Mouse (Mus musculus) midbrain, postnatal 0 days (tissue): ENCODE measurements at regions not wholly inside any gene's neighbourhood (a gene's known extent, or its start where the extent isn't known, plus 50 kb on each side); places are given as distances from the start of the nearest gene placed in this dataset.
A peak's percentile ranks its signal among the peaks of the same experiment; 100 is the strongest.

ENCODE experiments used
- ATAC-seq: fragments of 200-750 bp; cut with Nextera tagmentation; 2 replicates; pipeline ENCODE4 v1.8.0; 2017; ENCODE audit warnings: moderate number of reproducible peaks, mild to moderate bottlenecking, moderate TSS enrichment, moderate library complexity; ENCODE audit not compliant: low FRiP score
- DNase-seq: peaks from one replicate; pipeline ENCODE4 v3.0.0-alpha.2; 2015; ENCODE audit warnings: low spot score
- H3K27ac ChIP-seq: fragments of 300-500 bp; sonication (generic); 2 replicates; pipeline ENCODE4 v1.5.1; 2014; ENCODE audit warnings: low read depth, mild to moderate bottlenecking, low read length, mixed read lengths
- H3K27me3 ChIP-seq: fragments of 300-500 bp; sonication (generic); 2 replicates; pipeline ENCODE4 v1.6.1; 2014; ENCODE audit warnings: low read length, control low read depth, mixed read lengths; ENCODE audit not compliant: insufficient read depth
- H3K36me3 ChIP-seq: fragments of 300-500 bp; sonication (generic); 2 replicates; pipeline ENCODE4 v1.6.1; 2014; ENCODE audit warnings: low read length, control low read depth, mixed read lengths; ENCODE audit not compliant: insufficient read depth
- H3K4me1 ChIP-seq: fragments of 300-500 bp; sonication (generic); 2 replicates; pipeline ENCODE4 v1.6.1; 2014; ENCODE audit warnings: mild to moderate bottlenecking, control low read depth, antibody characterized with exemption, low read length, mixed read lengths; ENCODE audit not compliant: insufficient read depth
- H3K4me2 ChIP-seq: fragments of 300-500 bp; sonication (generic); 2 replicates; pipeline ENCODE4 v1.6.1; 2014; ENCODE audit warnings: low read depth, mild to moderate bottlenecking, low read length, mixed read lengths; ENCODE audit not compliant: poor library complexity, severe bottlenecking
- H3K4me3 ChIP-seq: fragments of 300-500 bp; sonication (generic); 2 replicates; pipeline ENCODE4 v1.5.1; 2014; ENCODE audit warnings: low read depth, mild to moderate bottlenecking, low read length, moderate library complexity
- H3K9ac ChIP-seq: fragments of 300-500 bp; sonication (generic); replicated peaks from 2 replicates; pipeline ENCODE4 v1.6.1; 2014; ENCODE audit warnings: mild to moderate bottlenecking, low read length, moderate library complexity, mixed read lengths; ENCODE audit not compliant: poor library complexity, severe bottlenecking
- H3K9me3 ChIP-seq: fragments of 300-500 bp; sonication (generic); 2 replicates; pipeline ENCODE4 v1.6.1; 2016; ENCODE audit warnings: low read length, control low read depth
- CTCF ChIP-seq: IDR thresholded peaks from 2 replicates; pipeline ENCODE4 v1.5.1; 2016; ENCODE audit warnings: antibody characterized with exemption, mild to moderate bottlenecking
- WGBS: fragments of 180-500 bp; shearing (Covaris S2); extraction: QIAGEN DNeasy Blood & Tissue Kit; methylation state at CpG from one replicate; pipeline ENCODE4 v1.1.7; 2014; 5-methylcytosine and 5-hydroxymethylcytosine counted together

DNA sequence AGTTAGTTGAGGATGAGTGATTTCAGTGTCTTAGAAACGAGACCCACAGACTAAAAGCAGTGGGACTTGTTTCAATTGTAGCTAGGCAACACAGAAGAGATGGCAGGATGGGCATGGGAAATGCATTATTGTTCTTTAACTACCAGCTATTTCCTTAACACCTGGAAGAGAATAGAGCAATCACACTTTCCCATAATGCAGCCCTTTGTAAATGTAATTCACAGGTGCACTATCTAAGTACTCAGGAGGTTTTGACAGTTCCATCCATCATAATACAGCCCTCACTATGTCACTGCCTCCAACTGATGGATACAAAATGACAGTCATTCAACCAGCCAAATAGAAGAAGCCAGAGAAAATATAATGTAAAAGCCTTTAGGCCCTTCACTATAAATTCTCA, 697.3 kb downstream of the Prdm13 start:
- no peak overlapping the region for H3K27ac ChIP-seq
- no peak for TF ChIP-seq CTCF
- ATAC-seq = no peak
- no peak overlapping the region for H3K9ac ChIP-seq
- no peaks in the 10 kb centered on the region for H3K36me3 ChIP-seq
- 40% methylated on average over 1 of the region's 1 CpGs for WGBS
- no peaks in the 10 kb centered on the region for H3K27me3 ChIP-seq
- no peaks in the 10 kb centered on the region for H3K4me1 ChIP-seq
- no peak overlapping the region for H3K4me3 ChIP-seq
- DNase-seq = peak; percentile 13
- H3K4me2 ChIP-seq = no peak overlapping the region
- H3K9me3 ChIP-seq = no peaks in the 10 kb centered on the region

DNA sequence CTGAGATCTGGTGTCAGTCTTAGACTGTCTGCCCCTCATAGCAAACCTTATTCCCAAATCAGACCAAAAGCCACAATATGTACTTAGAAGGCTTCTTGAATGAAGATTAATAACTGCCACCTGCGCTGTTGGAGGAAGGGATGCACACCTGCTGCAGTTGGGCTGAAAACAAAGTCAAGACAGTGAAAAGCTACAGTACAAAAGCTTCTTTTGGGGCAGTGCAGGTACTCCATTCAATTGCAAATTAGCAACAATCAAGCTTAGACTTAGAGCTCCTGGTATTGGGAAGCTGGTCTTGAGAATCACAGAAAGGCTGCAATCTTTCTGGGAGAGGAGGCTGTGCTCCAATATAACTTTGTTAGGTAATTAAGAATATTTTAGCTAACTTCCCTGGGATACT, 712.3 kb downstream of the Prdm13 start:
- no peak overlapping the region for H3K27ac ChIP-seq
- no peaks in the 10 kb centered on the region for H3K36me3 ChIP-seq
- WGBS = 95% methylated on average over 1 of the region's 1 CpGs
- ATAC-seq = no peak
- no peak overlapping the region for H3K4me2 ChIP-seq
- no peak for DNase-seq
- no peaks in the 10 kb centered on the region for H3K4me1 ChIP-seq
- TF ChIP-seq CTCF = no peak
- H3K27me3 ChIP-seq = no peaks in the 10 kb centered on the region
- no peak overlapping the region for H3K9ac ChIP-seq
- 0 out of 2 replicates have a peak, but pooled peaks cover 5% of the 10 kb centered on the region for H3K9me3 ChIP-seq
- H3K4me3 ChIP-seq = no peak overlapping the region

DNA sequence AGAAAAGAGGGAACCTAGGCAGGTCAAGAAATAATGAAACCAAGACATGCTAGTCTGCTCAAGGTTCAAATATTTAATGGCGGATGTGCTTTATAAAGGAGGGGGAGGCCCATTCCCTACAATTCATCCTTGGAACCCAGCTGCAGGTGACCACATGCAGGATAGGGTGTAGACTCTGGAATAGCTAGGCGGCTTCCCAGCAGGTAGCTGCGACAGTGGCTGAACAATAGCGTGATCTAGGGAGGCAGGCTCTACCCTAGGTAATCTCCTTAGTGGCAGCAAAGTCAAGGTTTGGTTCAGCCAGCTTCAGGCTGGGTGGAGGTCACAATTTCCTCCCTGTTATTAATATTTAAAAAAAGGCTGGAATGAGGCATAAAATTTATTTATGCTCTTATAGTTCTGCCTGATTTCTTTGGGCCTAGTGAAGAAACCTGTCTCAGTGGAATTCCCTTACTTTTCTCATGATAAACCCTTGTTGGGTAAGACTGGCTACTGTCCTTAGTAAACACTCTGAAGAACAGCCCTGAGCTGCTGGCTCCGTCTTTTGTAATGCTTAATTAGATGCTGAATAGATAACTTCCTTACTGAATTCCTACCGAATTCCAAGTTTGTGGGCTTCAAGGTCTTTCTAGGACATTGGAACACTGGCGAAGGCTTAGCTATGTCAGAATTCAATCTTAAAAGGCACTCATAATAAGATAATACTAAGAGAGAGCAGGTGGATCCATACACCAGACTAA, 713.5 kb downstream of the Prdm13 start:
- Histone ChIP-seq H3K4me2 (no peak overlapping the region), H3K36me3 (no peaks in the 10 kb centered on the region), H3K4me3 (no peak overlapping the region), H3K27ac (no peak overlapping the region), H3K9ac (no peak overlapping the region), H3K9me3 (0 out of 2 replicates have a peak, but pooled peaks cover 5% of the 10 kb centered on the region), H3K27me3 (no peaks in the 10 kb centered on the region), H3K4me1 (no peaks in the 10 kb centered on the region)
- 87% methylated on average over 7 of the region's 7 CpGs for WGBS
- DNase-seq (no peak), ATAC-seq (no peak)
- no peak for TF ChIP-seq CTCF

DNA sequence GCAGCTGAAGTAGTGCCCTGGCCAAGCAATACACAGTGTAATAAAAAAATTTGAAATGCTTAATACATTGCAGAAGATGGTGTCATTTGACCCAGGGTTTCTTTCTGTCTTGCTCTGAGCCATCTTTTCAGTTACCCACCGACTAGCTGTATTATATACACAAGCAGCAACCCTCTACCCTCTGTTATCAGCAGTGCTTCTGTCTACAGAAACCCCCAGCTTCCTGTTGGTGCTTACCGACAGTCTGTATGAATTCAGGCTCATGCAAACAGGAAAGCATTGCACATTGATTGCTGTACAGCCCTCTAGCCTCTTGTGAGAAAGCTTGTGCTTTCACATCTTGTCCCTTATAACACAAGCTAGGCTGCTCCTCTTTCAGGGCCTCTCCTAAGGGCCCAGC, 736.1 kb downstream of the Prdm13 start:
- Histone ChIP-seq H3K27me3 (no peaks in the 10 kb centered on the region), H3K9ac (no peak overlapping the region), H3K27ac (no peak overlapping the region), H3K4me3 (no peak overlapping the region), H3K4me2 (no peak overlapping the region), H3K36me3 (no peaks in the 10 kb centered on the region), H3K4me1 (no peaks in the 10 kb centered on the region), H3K9me3 (no peaks in the 10 kb centered on the region)
- TF ChIP-seq CTCF = no peak
- no peak for ATAC-seq
- DNase-seq = no peak
- WGBS = 53% methylated on average over 2 of the region's 2 CpGs
